Comparison of ENCODE assay signal across 17 mouse cellular contexts in the genomic region with DNA sequence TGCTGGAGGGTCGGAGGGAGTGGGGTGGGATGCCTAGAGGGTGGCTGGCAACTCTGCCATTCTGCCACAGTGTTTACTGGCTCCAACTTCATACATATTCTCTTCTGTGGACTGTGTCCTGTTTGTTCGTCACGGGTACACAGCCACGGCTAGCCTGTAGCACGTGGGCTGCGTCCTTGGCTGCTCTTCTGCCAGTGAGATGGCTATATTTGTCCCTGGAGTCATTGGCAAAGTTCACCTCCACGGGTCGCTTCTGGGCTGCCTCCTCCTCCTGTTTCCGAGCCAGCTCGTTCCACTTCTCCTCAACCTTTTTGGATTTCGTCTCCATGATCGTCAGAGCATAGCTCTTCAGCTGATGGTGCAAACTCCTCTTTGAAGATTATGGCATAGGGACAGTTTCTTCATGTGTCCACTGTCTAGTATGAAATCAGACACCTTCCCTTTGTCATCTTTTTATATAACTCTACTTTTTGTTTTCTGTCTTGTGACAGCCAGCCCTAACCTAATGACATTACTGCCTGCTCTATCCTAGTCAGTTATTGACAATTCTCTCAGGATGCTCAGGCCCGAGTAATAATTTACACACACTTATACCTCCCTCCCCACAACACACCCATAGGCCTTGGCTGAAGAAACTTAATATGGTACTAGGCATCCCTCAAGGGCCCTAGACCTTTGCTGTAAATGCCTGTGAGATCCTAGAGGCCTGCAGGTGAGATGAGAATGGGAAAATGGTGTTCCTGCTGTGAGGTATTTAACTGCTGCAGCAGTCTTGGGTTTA. TPM values are rescaled to one million over a fixed set of nuclear protein-coding genes. Genes with fewer than 3 reads are reported as not detected.
DNase-seq lines count a peak whose midpoint lies in the region; ATAC-seq and TF ChIP-seq lines count a peak whose summit lies in the region.
"Had no signal": no experiment of that assay in that cellular context is flagged by ENCODE, and none has a peak within 500 bp of the region (broad histone marks: within the 10 kb centered on the region; RNA-seq: fewer than 3 reads in every experiment).

No protein-coding gene starts in this region.

- H3K27me3 ChIP-seq in kidney, postnatal 0 days (ENCODE audit: insufficient read depth, low read length) = no peaks in the 10 kb centered on the region
- H3K27me3 ChIP-seq: forebrain, embryonic 15.5 days; megakaryocyte, embryonic 14.5 days had no signal

- H3K27ac ChIP-seq in kidney, postnatal 0 days = peak overlapping the region; percentile 47; the same call in 1 of the 2 replicates
- H3K27ac ChIP-seq: forebrain, embryonic 15.5 days; hindbrain, embryonic 14.5 days; liver, embryonic 14.5 days had no signal

- intact Hi-C loops in gastrocnemius, postnatal 14 days (cut with DNase I; ENCODE audit: low total_unique reads) = no loop called here

- no peak for TF ChIP-seq CTCF in kidney, postnatal 0 days (IDR thresholded peaks at IDR 0.05; ENCODE audit: low read depth)

- no peak overlapping the region for H3K4me3 ChIP-seq in kidney, postnatal 0 days (replicated peaks; ENCODE audit: low read depth, low read length)
- H3K4me3 ChIP-seq: forebrain, embryonic 15.5 days; megakaryocyte, embryonic 14.5 days had no signal

- no peaks in the 10 kb centered on the region for H3K9me3 ChIP-seq in kidney, postnatal 0 days (replicated peaks; ENCODE audit: low read length)
- H3K9me3 ChIP-seq: forebrain, embryonic 15.5 days; megakaryocyte, embryonic 14.5 days had no signal

- peak; percentile 63 for DNase-seq in gastrocnemius, adult 18-20 months (ENCODE audit: low spot score)
- no peak for DNase-seq in gastrocnemius, postnatal 14 days
- peak; percentile 50 to 57 for DNase-seq in heart, adult 9 months (ENCODE audit: low spot score in 2 of 2)
- DNase-seq in heart, postnatal 4 days = peak; percentile 47
- DNase-seq in kidney, postnatal 0 days (ENCODE audit: low spot score) = no peak
- DNase-seq in retina, postnatal 1 day = no peak
- DNase-seq in B cell, adult 2 months = no peak
- no peak for DNase-seq in liver
- DNase-seq: cerebellum, postnatal 10 days; lung, postnatal 10 days; right cerebral cortex, postnatal 4 days; thymus, adult 2 months had no signal

- H3K9ac ChIP-seq in kidney, postnatal 0 days (ENCODE audit: low read depth, low read length) = no peak overlapping the region
- H3K9ac ChIP-seq: forebrain, embryonic 15.5 days; hindbrain, embryonic 14.5 days; liver, embryonic 14.5 days had no signal

- H3K4me1 ChIP-seq in kidney, postnatal 0 days (replicated peaks; ENCODE audit: insufficient read depth, low read length) = 0 out of 2 replicates have a peak, but pooled peaks cover 3% of the 10 kb centered on the region
- H3K4me1 ChIP-seq: forebrain, embryonic 15.5 days had no signal

- peak; percentile 87 for ATAC-seq in kidney, postnatal 0 days (replicated peaks; ENCODE audit: low FRiP score, low read depth)
- ATAC-seq: forebrain, embryonic 15.5 days; intestine, embryonic 16.5 days had no signal

- 43% methylated on average over 13 of the region's 13 CpGs for whole genome bisulfite sequencing in kidney, postnatal 0 days

- H3K36me3 ChIP-seq in kidney, postnatal 0 days (ENCODE audit: insufficient read depth, low read length) = no peaks in the 10 kb centered on the region
- H3K36me3 ChIP-seq: forebrain, embryonic 15.5 days had no signal

- H3K4me2 ChIP-seq in kidney, postnatal 0 days (ENCODE audit: low read length) = no peak overlapping the region
- H3K4me2 ChIP-seq: forebrain, embryonic 15.5 days; hindbrain, embryonic 14.5 days had no signal

RNA-seq across cellular contexts. Expression of gene Agps, which starts 9.8 kb away (rescaled TPM):
- 10 to 100 TPM; 20.8 to 21.4 TPM for total RNA-seq in gastrocnemius, adult 18-20 months (2021)
- 10 to 100 TPM; 23.0 to 25.9 TPM for total RNA-seq in gastrocnemius, postnatal 14 days (2021)
- 10 to 100 TPM; 49.4 to 57.1 TPM for total RNA-seq in heart, postnatal 4 days (2021)
- 22.7 and 25.6 TPM in 2 replicates for polyA plus RNA-seq in kidney, postnatal 0 days (2015; fragmentation: Nextera tagmentation; extraction: Ambion mirVana)

Comparison
In these comparisons a context has a peak if more than half of its experiments do, and no peak if none do; other contexts are left out.
1. DNase-seq: peak in gastrocnemius, adult 18-20 months (single experiment), heart, adult 9 months (2 of 2) and heart, postnatal 4 days (single experiment); none in gastrocnemius, postnatal 14 days (single experiment), kidney, postnatal 0 days (single experiment), retina, postnatal 1 day (single experiment), B cell, adult 2 months (0 of 2) and liver (single experiment).